Mouse (Mus musculus): ENCODE data around the gene Taf8.

DNA sequence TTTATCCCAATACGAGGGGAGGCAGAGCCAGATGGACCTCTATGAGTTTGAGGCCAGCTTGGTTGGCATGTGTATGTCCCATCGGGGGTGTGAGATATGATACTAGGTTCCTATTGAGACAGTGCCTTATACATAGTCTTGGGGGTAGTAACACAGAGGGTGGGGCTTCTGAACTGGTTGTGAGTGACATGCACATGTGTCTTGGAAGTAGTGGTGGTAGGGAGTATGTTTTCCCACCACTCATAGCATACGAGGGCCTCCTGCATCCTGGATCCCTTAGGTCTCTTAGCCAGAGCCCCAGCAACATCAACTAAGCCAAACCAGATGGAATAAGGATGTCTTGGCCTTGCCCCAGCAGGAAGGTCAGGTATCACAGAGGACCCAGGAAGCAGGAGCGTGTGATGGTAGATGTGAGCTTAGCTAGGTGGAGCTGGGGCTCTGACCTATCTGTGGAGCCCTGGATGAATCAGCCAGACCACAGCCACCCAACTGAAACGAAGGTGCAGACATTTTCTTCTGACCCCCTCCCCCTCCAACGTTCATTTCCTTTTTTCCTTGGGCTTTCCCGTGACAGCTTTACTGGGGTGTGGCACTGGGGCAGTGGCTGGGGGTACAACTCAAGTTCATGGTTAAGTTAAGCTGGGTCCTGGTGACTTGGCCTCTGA, 13.2 kb upstream of the Taf8 start:
- TF ChIP-seq POLR2A (IDR thresholded peaks at IDR 0.05; ENCODE audit: borderline replicate concordance, control insufficient read depth, low read depth, low read length), result no peak
- no peak for TF ChIP-seq CTCF (IDR thresholded peaks at IDR 0.05; ENCODE audit: control insufficient read depth, insufficient read depth, low read length)
